17 mouse cellular contexts compared by ENCODE assay signal in genomic region chr5:115207244-115207643, GRCm38 (mm10). TPM values are rescaled to one million over a fixed set of nuclear protein-coding genes. Genes with fewer than 3 reads are reported as not detected.
DNase-seq lines count a peak whose midpoint lies in the region; ATAC-seq and TF ChIP-seq lines count a peak whose summit lies in the region.
"Had no signal": no experiment of that assay in that cellular context is flagged by ENCODE, and none has a peak within 500 bp of the region (broad histone marks: within the 10 kb centered on the region; RNA-seq: fewer than 3 reads in every experiment).

No protein-coding gene starts in this region.

- TF ChIP-seq EP300 in lung, postnatal 0 days (IDR thresholded peaks at IDR 0.05), result no peak

- H3K4me1 ChIP-seq in forebrain, postnatal 0 days (ENCODE audit: insufficient read depth), result peaks cover 11% of the 10 kb centered on the region; the same call in 1 of the 2 replicates
- H3K4me1 ChIP-seq in forebrain, embryonic 14.5 days (ENCODE audit: control insufficient read depth, insufficient read depth, low read length), result peaks cover 12% of the 10 kb centered on the region
- peaks cover 59% of the 10 kb centered on the region for H3K4me1 ChIP-seq in E14TG2a.4 (replicated peaks; ENCODE audit: low read depth, low read length)
- H3K4me1 ChIP-seq in cortical plate, adult 2 months (ENCODE audit: control insufficient read depth, insufficient read depth, low read length), result peaks cover 8% of the 10 kb centered on the region; the same call in 1 of the 2 replicates
- no peaks in the 10 kb centered on the region for H3K4me1 ChIP-seq in lung, postnatal 0 days (ENCODE audit: insufficient read depth, low read depth, low read length)

- H3K9me3 ChIP-seq in forebrain, postnatal 0 days (ENCODE audit: low read length), result no peaks in the 10 kb centered on the region
- H3K9me3 ChIP-seq in forebrain, embryonic 14.5 days (replicated peaks; ENCODE audit: control insufficient read depth, low read length), result no peaks in the 10 kb centered on the region
- H3K9me3 ChIP-seq in E14TG2a.4 (ENCODE audit: low read length), result no peaks in the 10 kb centered on the region
- H3K9me3 ChIP-seq in lung, postnatal 0 days (ENCODE audit: low read length), result no peaks in the 10 kb centered on the region
- H3K9me3 ChIP-seq: embryonic facial prominence, embryonic 10.5 days; hindbrain, embryonic 13.5 days; megakaryocyte, embryonic 14.5 days had no signal

- WGBS in forebrain, postnatal 0 days, result 57% methylated on average over 5 of the region's 5 CpGs
- 59% methylated on average over 5 of the region's 5 CpGs for WGBS in forebrain, embryonic 14.5 days
- WGBS in lung, postnatal 0 days, result 56% methylated on average over 5 of the region's 5 CpGs

- no peak overlapping the region for H3K9ac ChIP-seq in forebrain, postnatal 0 days
- no peak overlapping the region for H3K9ac ChIP-seq in forebrain, embryonic 14.5 days (ENCODE audit: low read length)
- no peak overlapping the region for H3K9ac ChIP-seq in lung, postnatal 0 days (replicated peaks; ENCODE audit: low read depth)
- H3K9ac ChIP-seq: hindbrain, embryonic 13.5 days had no signal

- no peak for DNase-seq in forebrain, postnatal 0 days
- DNase-seq in forebrain, embryonic 14.5 days (ENCODE audit: low spot score), result no peak
- no peak for DNase-seq in layer of hippocampus, adult 2 months (ENCODE audit: low spot score in 2 of 2)
- DNase-seq in layer of hippocampus, postnatal 36 days, result no peak
- DNase-seq in lung, postnatal 0 days (ENCODE audit: low spot score), result no peak
- DNase-seq: heart, postnatal 10 days; kidney, adult 11 months; kidney, postnatal 36 days; lung, postnatal 14 days; right cerebral cortex, adult 18-20 months had no signal

- peak; percentile 46; the same call in 1 of the 2 replicates for TF ChIP-seq CTCF in forebrain, postnatal 0 days (IDR thresholded peaks at IDR 0.05; ENCODE audit: low read depth)
- peak; percentile 69 for TF ChIP-seq CTCF in layer of hippocampus, adult 2 months (conservative IDR thresholded peaks at IDR 0.05)
- peak; percentile 56 for TF ChIP-seq CTCF in E14TG2a.4 (conservative IDR thresholded peaks at IDR 0.05; ENCODE audit: low read length)
- TF ChIP-seq CTCF in cortical plate, adult 2 months (IDR thresholded peaks at IDR 0.05; ENCODE audit: extremely low read depth, insufficient read depth, low read length), result peak; percentile 16; the same call in 1 of the 2 replicates
- TF ChIP-seq CTCF in lung, postnatal 0 days (IDR thresholded peaks at IDR 0.05), result no peak

- H3K4me3 ChIP-seq in forebrain, postnatal 0 days (ENCODE audit: low read depth, low read length), result no peak overlapping the region
- no peak overlapping the region for H3K4me3 ChIP-seq in forebrain, embryonic 14.5 days (ENCODE audit: low read depth, low read length)
- H3K4me3 ChIP-seq in layer of hippocampus, adult 2 months, result no peak overlapping the region
- H3K4me3 ChIP-seq in E14TG2a.4 (replicated peaks; ENCODE audit: low read length), result no peak overlapping the region
- H3K4me3 ChIP-seq in cortical plate, adult 2 months (ENCODE audit: insufficient read depth, low read length), result no peak overlapping the region
- no peak overlapping the region for H3K4me3 ChIP-seq in lung, postnatal 0 days (ENCODE audit: low read depth, low read length)
- H3K4me3 ChIP-seq: hindbrain, embryonic 13.5 days; megakaryocyte, embryonic 14.5 days had no signal

- no peak for ATAC-seq in forebrain, postnatal 0 days
- no peak for ATAC-seq in forebrain, embryonic 14.5 days
- no peak for ATAC-seq in lung, postnatal 0 days
- ATAC-seq: forebrain, embryonic 16.5 days; midbrain, embryonic 16.5 days had no signal

- H3K36me3 ChIP-seq in forebrain, postnatal 0 days (ENCODE audit: insufficient read depth), result no peaks in the 10 kb centered on the region
- no peaks in the 10 kb centered on the region for H3K36me3 ChIP-seq in forebrain, embryonic 14.5 days (ENCODE audit: control insufficient read depth, insufficient read depth, low read length)
- no peaks in the 10 kb centered on the region for H3K36me3 ChIP-seq in E14TG2a.4 (ENCODE audit: insufficient read depth, low read length)
- H3K36me3 ChIP-seq in lung, postnatal 0 days (ENCODE audit: insufficient read depth, low read length), result no peaks in the 10 kb centered on the region
- H3K36me3 ChIP-seq: embryonic facial prominence, embryonic 10.5 days; hindbrain, embryonic 13.5 days had no signal

- no peak overlapping the region for H3K4me2 ChIP-seq in forebrain, postnatal 0 days (ENCODE audit: low read depth)
- no peak overlapping the region for H3K4me2 ChIP-seq in forebrain, embryonic 14.5 days (ENCODE audit: low read length)
- H3K4me2 ChIP-seq in lung, postnatal 0 days (replicated peaks; ENCODE audit: low read depth, low read length), result no peak overlapping the region
- H3K4me2 ChIP-seq: hindbrain, embryonic 13.5 days had no signal

- H3K27ac ChIP-seq in forebrain, postnatal 0 days (ENCODE audit: low read depth, low read length), result peak overlapping the region; percentile 67
- no peak overlapping the region; the same call in 1 of the 2 replicates for H3K27ac ChIP-seq in forebrain, embryonic 14.5 days (ENCODE audit: low read depth, low read length)
- peak overlapping the region; percentile 73 for H3K27ac ChIP-seq in layer of hippocampus, adult 2 months
- H3K27ac ChIP-seq in cortical plate, adult 2 months (ENCODE audit: insufficient read depth, low read length), result no peak overlapping the region
- H3K27ac ChIP-seq in lung, postnatal 0 days (ENCODE audit: low read length), result no peak overlapping the region
- H3K27ac ChIP-seq: embryonic facial prominence, embryonic 10.5 days; hindbrain, embryonic 13.5 days had no signal

- no peaks in the 10 kb centered on the region for H3K27me3 ChIP-seq in forebrain, postnatal 0 days (ENCODE audit: insufficient read depth, low read length)
- H3K27me3 ChIP-seq in forebrain, embryonic 14.5 days (replicated peaks; ENCODE audit: control insufficient read depth, insufficient read depth, low read length), result no peaks in the 10 kb centered on the region
- H3K27me3 ChIP-seq in E14TG2a.4 (ENCODE audit: insufficient read depth, low read length), result peaks cover 22% of the 10 kb centered on the region
- H3K27me3 ChIP-seq in lung, postnatal 0 days (replicated peaks; ENCODE audit: insufficient read depth, low read length), result 0 out of 2 replicates have a peak, but pooled peaks cover 4% of the 10 kb centered on the region

- no peak for TF ChIP-seq POLR2A in cortical plate, adult 2 months (IDR thresholded peaks at IDR 0.05; ENCODE audit: extremely low read depth, insufficient read depth, low read length)

RNA-seq across cellular contexts. Expression of gene Cabp1, which starts 13.1 kb away (rescaled TPM):
- total RNA-seq in forebrain, postnatal 0 days (2014; rRNA removed), result 28.1 and 31.5 TPM in 2 replicates
- polyA plus RNA-seq in forebrain, postnatal 0 days (2015; fragmentation: Nextera tagmentation; extraction: Ambion mirVana), result 12.6 and 19.4 TPM in 2 replicates
- polyA plus RNA-seq in forebrain, embryonic 14.5 days (2014; fragmentation: Nextera tagmentation; extraction: Ambion mirVana), result 7.1 and 10.1 TPM in 2 replicates
- 100 to 1,000 TPM; 124 to 129 TPM for total RNA-seq in layer of hippocampus, adult 2 months (2021)
- 100 to 1,000 TPM; 122 to 139 TPM for total RNA-seq in layer of hippocampus, postnatal 36 days (2021)
- polyA plus RNA-seq in cortical plate, adult 2 months (2012; rRNA removed), result 444 and 462 TPM in 2 replicates
- 0.90 and 1.1 TPM in 2 replicates for polyA plus RNA-seq in lung, postnatal 0 days (2015; fragmentation: Nextera tagmentation; extraction: Ambion mirVana)

RNA-seq across cellular contexts. Expression of gene Pop5, which starts 28.4 kb away (rescaled TPM):
- total RNA-seq in forebrain, postnatal 0 days (2014; rRNA removed), result 32.8 and 40.8 TPM in 2 replicates
- 85.9 and 96.6 TPM in 2 replicates for polyA plus RNA-seq in forebrain, postnatal 0 days (2015; fragmentation: Nextera tagmentation; extraction: Ambion mirVana)
- polyA plus RNA-seq in forebrain, embryonic 14.5 days (2014; fragmentation: Nextera tagmentation; extraction: Ambion mirVana), result 101 and 105 TPM in 2 replicates
- 100 to 1,000 TPM; 103 to 104 TPM for total RNA-seq in layer of hippocampus, adult 2 months (2021)
- 100 to 1,000 TPM; 117 to 122 TPM for total RNA-seq in layer of hippocampus, postnatal 36 days (2021)
- 193 and 195 TPM in 2 replicates for polyA plus RNA-seq in cortical plate, adult 2 months (2012; rRNA removed)
- 77.6 and 78.8 TPM in 2 replicates for polyA plus RNA-seq in lung, postnatal 0 days (2015; fragmentation: Nextera tagmentation; extraction: Ambion mirVana)

RNA-seq across cellular contexts. Expression of gene Mlec, which starts 49.3 kb away (rescaled TPM):
- 49.9 and 58.6 TPM in 2 replicates for total RNA-seq in forebrain, postnatal 0 days (2014; rRNA removed)
- 8.4 and 15.7 TPM in 2 replicates for polyA plus RNA-seq in forebrain, postnatal 0 days (2015; fragmentation: Nextera tagmentation; extraction: Ambion mirVana)
- polyA plus RNA-seq in forebrain, embryonic 14.5 days (2014; fragmentation: Nextera tagmentation; extraction: Ambion mirVana), result 11.4 and 12.5 TPM in 2 replicates
- 10 to 100 TPM; 75.7 to 84.7 TPM for total RNA-seq in layer of hippocampus, adult 2 months (2021)
- 10 to 100 TPM; 92.7 to 96.4 TPM for total RNA-seq in layer of hippocampus, postnatal 36 days (2021)
- polyA plus RNA-seq in cortical plate, adult 2 months (2012; rRNA removed), result 74.6 and 78.6 TPM in 2 replicates
- 15.0 and 17.5 TPM in 2 replicates for polyA plus RNA-seq in lung, postnatal 0 days (2015; fragmentation: Nextera tagmentation; extraction: Ambion mirVana)

Comparison
In these comparisons a context has a peak if more than half of its experiments do, and no peak if none do; other contexts are left out.
1. H3K27ac ChIP-seq: peak in forebrain, postnatal 0 days (single experiment) and layer of hippocampus, adult 2 months (single experiment); none in forebrain, embryonic 14.5 days (single experiment), cortical plate, adult 2 months (single experiment) and lung, postnatal 0 days (single experiment).
2. RNA of gene Cabp1, which starts 13.1 kb away (polyA plus RNA-seq): 444 to 462 TPM in cortical plate, adult 2 months; 12.6 to 19.4 TPM in forebrain, postnatal 0 days, 7.1 to 10.1 TPM in forebrain, embryonic 14.5 days and 0.90 to 1.1 TPM in lung, postnatal 0 days; every median in the first group is over 10 times any median in the second.